Mouse (Mus musculus) heart, embryonic 14.5 days (tissue): Measurements from ENCODE around the gene Clasp2. TPM values are rescaled to one million over a fixed set of nuclear protein-coding genes. Genes with fewer than 3 reads are reported as not detected.

Experiments
- ATAC-seq: fragments of 200-750 bp; cut with Nextera tagmentation; 2 replicates; pipeline ENCODE4 v1.8.0; 2017; ENCODE audit warnings: low read depth, moderate TSS enrichment; ENCODE audit not compliant: insufficient number of reproducible peaks, insufficient read depth, low FRiP score
- H3K27ac ChIP-seq, 2 experiments: fragments of 200-500 bp in 1 of 2; fragments of 300-500 bp in 1 of 2; sonication (generic) in 1 of 2; replicated peaks in 1 of 2; 2 replicates each; pipeline ENCODE4 v1.5.1; 2012 to 2014; ENCODE audit warnings: low read depth in 2 of 2, low read length in 2 of 2, control low read depth in 1 of 2, mild to moderate bottlenecking in 1 of 2, mixed read lengths in 1 of 2; ENCODE audit not compliant: control insufficient read depth in 1 of 2, insufficient read depth in 1 of 2
- H3K27me3 ChIP-seq: fragments of 300-500 bp; sonication (generic); 2 replicates; pipeline ENCODE4 v1.6.1; 2014; ENCODE audit warnings: mild to moderate bottlenecking, low read length, control low read depth; ENCODE audit not compliant: control insufficient read depth, insufficient read depth
- H3K36me3 ChIP-seq: fragments of 300-500 bp; sonication (generic); 2 replicates; pipeline ENCODE4 v1.6.1; 2014; ENCODE audit warnings: mild to moderate bottlenecking, control low read depth, low read length, mixed read lengths; ENCODE audit not compliant: control insufficient read depth, insufficient read depth
- H3K4me1 ChIP-seq, 2 experiments: fragments of 200-500 bp in 1 of 2; fragments of 300-500 bp in 1 of 2; sonication (generic) in 1 of 2; 2 replicates each; pipeline ENCODE4 v1.6.1; 2012 to 2014; ENCODE audit warnings: low read length in 2 of 2, control low read depth in 1 of 2, mixed read lengths in 1 of 2; ENCODE audit not compliant: control insufficient read depth in 2 of 2, insufficient read depth in 2 of 2
- H3K4me2 ChIP-seq: fragments of 300-500 bp; sonication (generic); 2 replicates; pipeline ENCODE4 v1.6.1; 2014; ENCODE audit warnings: mild to moderate bottlenecking, low read length
- H3K4me3 ChIP-seq, 2 experiments: fragments of 200-500 bp in 1 of 2; fragments of 300-500 bp in 1 of 2; sonication (generic) in 1 of 2; 2 replicates each; pipeline ENCODE4 v1.5.1; 2012 to 2014; ENCODE audit warnings: low read length in 2 of 2, mild to moderate bottlenecking in 2 of 2, control low read depth in 1 of 2, low read depth in 1 of 2, moderate library complexity in 1 of 2; ENCODE audit not compliant: control insufficient read depth in 1 of 2, insufficient read depth in 1 of 2
- H3K9ac ChIP-seq: fragments of 300-500 bp; sonication (generic); 2 replicates; pipeline ENCODE4 v1.6.1; 2014; ENCODE audit warnings: mild to moderate bottlenecking, low read length
- H3K9me3 ChIP-seq: fragments of 300-500 bp; sonication (generic); 2 replicates; pipeline ENCODE4 v1.6.1; 2016; ENCODE audit warnings: low read length, control low read depth; ENCODE audit not compliant: control insufficient read depth
- WGBS: fragments of 180-500 bp; shearing (Covaris S2); extraction: QIAGEN DNeasy Blood & Tissue Kit; methylation state at CpG from one replicate; pipeline ENCODE4 v1.1.7; 2014; 5-methylcytosine and 5-hydroxymethylcytosine counted together
- polyA plus RNA-seq: library from polyadenylated mRNA; unstranded; fragments of >200 nt; fragmentation: Nextera tagmentation; extraction: Ambion mirVana; gene quantifications from 2 replicates; pipeline ENCODE4 v1.2.1, GENCODE M21; 2014

Clasp2 gene
- polyA plus RNA-seq, 1 experiment from 2014 or later = 25.3 TPM

DNA sequence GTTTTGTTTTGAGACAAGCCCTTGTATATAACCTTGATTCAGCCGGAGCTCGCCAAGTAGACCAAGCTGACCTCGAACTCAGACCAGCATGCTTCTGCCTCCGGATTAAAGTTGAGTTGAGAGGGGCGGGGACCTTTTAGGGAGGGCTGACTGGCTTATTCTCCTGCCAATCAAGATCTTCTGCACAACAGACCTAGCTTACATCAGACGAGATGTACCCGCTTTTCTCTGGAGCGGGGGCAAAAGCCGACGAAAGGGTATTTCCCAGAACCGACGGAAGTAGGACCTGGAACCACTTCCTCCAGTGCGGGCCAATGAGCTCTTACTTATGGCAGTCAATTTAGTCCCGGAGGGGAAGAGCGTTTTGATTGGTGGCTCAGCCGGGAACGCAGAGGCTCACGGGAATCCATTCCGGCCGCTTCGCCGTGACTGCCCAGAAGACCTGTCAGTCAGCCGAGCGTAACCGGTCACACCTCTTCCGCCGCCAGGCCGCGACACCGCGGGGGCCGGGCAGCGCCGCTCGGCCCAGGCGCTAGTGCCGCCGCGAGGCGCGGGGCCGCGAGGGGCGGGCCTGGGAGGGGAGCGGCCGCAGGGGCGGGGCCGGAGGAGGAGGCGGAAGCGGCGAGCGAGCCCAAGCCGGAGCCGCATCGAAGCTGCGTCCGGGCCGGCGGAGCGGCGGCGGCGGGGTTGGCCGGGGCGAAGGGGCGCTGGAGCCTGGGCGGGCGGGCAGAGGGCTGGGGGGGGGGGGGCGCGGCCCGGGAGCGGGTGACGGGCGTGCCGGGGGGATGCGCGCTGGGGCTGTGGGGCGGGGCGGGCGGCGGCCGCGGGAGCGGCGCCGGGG lies 189.5 kb downstream of the Clasp2 start, which contains the start of gene Ubp1:
Gene Ubp1 (plus strand): TSS at position 401 of the 841 bp plus-strand sequence.
- peak; percentile 97 for ATAC-seq
- Histone ChIP-seq H3K27me3 (no peaks in the 10 kb centered on the region), H3K4me1 (peaks cover 7 to 23% of the 10 kb centered on the region in 2 experiments), H3K4me3 (peak within 1 kb of the TSS; percentile 89 to 99), H3K4me2 (peak within 1 kb of the TSS; percentile 74), H3K9me3 (no peaks in the 10 kb centered on the region), H3K9ac (peak within 1 kb of the TSS; percentile 91), H3K27ac (peak within 1 kb of the TSS; percentile 85 to 88), H3K36me3 (no peaks in the 10 kb centered on the region)
- under 1% methylated on average over 40 of the region's 86 CpGs for WGBS

DNA sequence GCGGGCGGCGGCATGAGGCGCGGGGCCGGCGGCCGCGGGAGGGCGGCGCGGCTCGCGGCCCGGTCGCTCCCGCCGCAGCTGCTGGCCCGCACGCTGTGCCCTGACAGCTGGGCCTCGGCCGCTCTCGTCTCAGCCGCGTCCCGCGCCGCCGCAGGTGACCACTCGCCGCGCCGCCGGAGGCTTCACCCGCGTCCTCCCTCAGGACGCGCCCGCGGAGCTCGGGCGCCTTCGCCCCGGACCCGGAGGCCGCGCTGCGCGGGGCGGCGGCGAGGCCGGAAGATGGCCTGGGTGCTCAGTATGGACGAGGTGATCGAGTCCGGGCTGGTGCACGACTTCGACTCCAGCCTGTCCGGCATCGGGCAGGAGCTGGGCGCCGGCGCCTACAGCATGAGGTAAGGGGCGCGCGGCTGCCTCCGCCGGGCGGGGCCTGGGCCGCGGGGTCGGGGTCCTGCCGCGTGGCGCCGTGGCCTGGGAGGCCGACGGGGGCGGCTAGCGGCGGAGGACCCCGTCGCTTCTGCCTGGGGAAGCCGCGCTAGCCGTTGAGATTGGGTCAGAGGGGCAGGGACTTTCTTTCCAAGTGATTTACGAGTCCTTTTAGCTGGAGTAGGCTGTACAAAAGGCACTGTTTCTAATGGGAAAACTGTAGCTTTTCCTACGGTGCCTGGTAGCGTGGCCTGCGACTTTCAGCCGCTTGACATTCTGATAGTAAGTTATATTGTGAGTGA lies 190.3 kb downstream of the Clasp2 start:
- peak overlapping the region; percentile 74 for H3K4me2 ChIP-seq
- peak overlapping the region; percentile 89 to 99 for H3K4me3 ChIP-seq
- H3K36me3 ChIP-seq = no peaks in the 10 kb centered on the region
- ATAC-seq = peak; percentile 19
- peak overlapping the region; percentile 91 for H3K9ac ChIP-seq
- peaks cover 7 to 30% of the 10 kb centered on the region in 2 experiments for H3K4me1 ChIP-seq
- no peaks in the 10 kb centered on the region for H3K27me3 ChIP-seq
- H3K27ac ChIP-seq = peak overlapping the region; percentile 82 to 85
- H3K9me3 ChIP-seq = no peaks in the 10 kb centered on the region
- 1% methylated on average over 51 of the region's 91 CpGs for WGBS

DNA sequence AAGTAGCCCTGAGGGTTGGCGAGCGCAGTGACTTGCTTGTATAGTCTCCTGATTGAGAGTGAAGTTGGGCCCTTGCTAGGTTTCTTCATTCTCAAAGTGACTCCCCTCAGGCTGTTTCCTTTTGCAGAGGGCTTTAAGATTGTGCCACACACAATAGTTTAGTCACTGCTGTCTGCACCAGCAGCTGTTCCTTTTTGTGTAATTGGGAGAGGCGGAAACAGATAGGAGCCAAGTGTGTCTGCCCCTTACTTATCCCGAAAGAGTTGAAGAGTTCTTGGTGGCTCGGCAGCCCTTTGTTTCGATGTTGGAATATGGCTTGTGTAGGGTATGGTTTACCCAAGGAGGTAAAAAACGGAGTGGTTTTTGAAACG lies 190.8 kb downstream of the Clasp2 start:
- Histone ChIP-seq H3K36me3 (no peaks in the 10 kb centered on the region), H3K4me3 (peak overlapping the region; percentile 89 to 99), H3K4me2 (peak overlapping the region; percentile 74), H3K27me3 (no peaks in the 10 kb centered on the region), H3K9me3 (no peaks in the 10 kb centered on the region), H3K9ac (peak overlapping the region; percentile 91), H3K27ac (peak overlapping the region; percentile 82 to 85), H3K4me1 (peaks cover 7 to 30% of the 10 kb centered on the region in 2 experiments)
- WGBS = 2% methylated on average over 8 of the region's 8 CpGs
- ATAC-seq = no peak

- H3K9me3 ChIP-seq = no peaks in the 10 kb centered on the region
These were observed 191.2 kb downstream of the Clasp2 start for GRCm38 (mm10) chr9:113932501-113932900.

GRCm38 (mm10) chr9:113935638-113936037 lies 194.4 kb downstream of the Clasp2 start:
- Histone ChIP-seq H3K4me1 (peaks cover 7 to 30% of the 10 kb centered on the region in 2 experiments), H3K27ac (no peak overlapping the region), H3K9me3 (no peaks in the 10 kb centered on the region), H3K4me3 (no peak overlapping the region), H3K9ac (no peak overlapping the region), H3K36me3 (no peaks in the 10 kb centered on the region), H3K27me3 (no peaks in the 10 kb centered on the region), H3K4me2 (no peak overlapping the region)
- WGBS = 60% methylated on average over 5 of the region's 5 CpGs
- ATAC-seq = no peak

More at GRCm38 (mm10) chr9:113932501-113932900, 191.2 kb downstream of the Clasp2 start:
- 22% methylated on average over 11 of the region's 11 CpGs for WGBS
- Histone ChIP-seq H3K9ac (peak overlapping the region; percentile 91), H3K27ac (peak overlapping the region; percentile 82 to 85), H3K4me2 (peak overlapping the region; percentile 74), H3K36me3 (no peaks in the 10 kb centered on the region), H3K27me3 (no peaks in the 10 kb centered on the region), H3K4me1 (peaks cover 7 to 30% of the 10 kb centered on the region in 2 experiments), H3K4me3 (peak overlapping the region; percentile 89 to 99)
- no peak for ATAC-seq

DNA sequence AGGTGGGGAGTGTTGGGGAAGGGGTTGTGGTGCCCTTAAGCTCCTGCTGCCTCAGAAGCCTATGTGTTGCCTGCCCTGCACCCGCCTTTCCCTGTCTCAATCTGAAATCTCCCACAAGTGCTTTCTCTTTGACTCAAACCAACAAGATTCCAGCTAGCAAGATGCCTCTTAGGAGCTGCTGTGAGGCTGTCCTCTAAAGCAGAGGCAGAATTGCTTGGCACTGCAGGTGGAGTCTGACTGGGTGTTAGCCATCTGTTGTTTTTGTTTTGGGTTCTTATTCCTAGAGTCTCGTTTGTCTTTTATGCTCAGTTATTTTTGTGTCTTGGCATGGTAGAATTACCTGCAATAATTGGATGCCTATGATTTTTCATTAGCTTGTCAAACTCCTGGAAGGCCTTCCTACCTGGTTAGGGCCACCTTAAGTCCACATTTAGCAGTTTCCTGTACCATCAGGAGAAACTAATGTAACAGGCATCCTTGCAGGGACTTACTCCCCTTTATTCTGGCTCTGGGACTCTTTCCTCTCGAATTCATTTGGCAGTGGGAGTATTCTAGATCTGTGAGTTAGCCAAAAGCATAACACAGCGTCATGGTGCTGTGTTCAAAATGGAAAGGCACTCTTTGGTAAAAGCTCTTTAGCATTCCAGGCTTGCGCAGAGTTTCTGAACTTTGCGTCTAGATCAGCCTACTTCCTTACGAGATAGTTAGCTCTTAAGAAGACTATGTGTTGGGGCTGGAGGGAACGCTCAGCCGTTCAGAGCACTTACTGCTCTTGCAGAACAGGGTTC lies 198.0 kb downstream of the Clasp2 start:
- Histone ChIP-seq H3K27me3 (no peaks in the 10 kb centered on the region), H3K4me1 (peaks cover 2 to 17% of the 10 kb centered on the region in 2 experiments; a peak in 3 of 4 replicates), H3K9me3 (no peaks in the 10 kb centered on the region), H3K4me2 (no peak overlapping the region), H3K27ac (no peak overlapping the region), H3K36me3 (no peaks in the 10 kb centered on the region), H3K9ac (no peak overlapping the region), H3K4me3 (no peak overlapping the region)
- ATAC-seq = no peak
- 77% methylated on average over 9 of the region's 9 CpGs for WGBS
